Mouse (Mus musculus): Measurements from ENCODE around the gene Xaf1. TPM values are rescaled to one million over a fixed set of nuclear protein-coding genes. Genes with fewer than 3 reads are reported as not detected.

Gene Xaf1
- polyA plus RNA-seq, 1 experiment from 2014 or later: 7.3 TPM

DNA sequence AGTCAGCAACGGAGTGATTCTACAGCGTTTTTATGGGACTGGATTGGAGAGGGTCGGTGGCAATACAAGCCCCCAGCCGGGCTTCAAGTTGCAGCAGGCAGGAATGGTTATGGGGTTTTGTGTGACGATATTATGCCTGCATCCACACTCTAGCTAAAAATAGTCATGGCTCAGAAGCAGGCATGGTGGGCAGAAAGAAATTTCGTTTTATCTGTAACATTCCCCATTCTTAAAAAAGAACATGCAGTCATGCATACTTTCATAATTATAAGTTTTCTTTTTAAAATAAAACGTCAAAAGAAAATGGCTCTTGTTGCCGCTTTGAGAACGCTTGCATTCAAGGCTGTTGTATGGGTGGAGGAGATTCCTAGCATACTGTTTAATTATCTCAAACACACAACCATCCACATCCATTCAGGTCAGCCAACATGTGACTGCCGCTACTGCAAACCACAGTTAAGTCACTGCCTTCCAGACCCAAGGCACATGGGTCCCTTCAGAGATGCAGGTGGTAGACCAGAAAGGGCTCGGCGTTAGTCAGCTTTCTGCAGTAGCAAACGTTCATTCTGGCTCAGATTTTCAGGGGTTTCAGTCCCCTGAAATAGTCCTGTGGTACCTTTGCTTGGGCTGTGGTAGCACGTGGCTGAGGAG, 16.8 kb upstream of the Xaf1 start:
- WGBS: 76% methylated on average over 14 of the region's 14 CpGs
- Histone ChIP-seq H3K27me3 (no peaks in the 10 kb centered on the region), H3K27ac (no peak overlapping the region), H3K9me3 (no peaks in the 10 kb centered on the region), H3K9ac (no peak overlapping the region), H3K4me3 (no peak overlapping the region), H3K4me2 (no peak overlapping the region), H3K4me1 (no peaks in the 10 kb centered on the region), H3K36me3 (no peaks in the 10 kb centered on the region)
- no peak for ATAC-seq (ENCODE audit: borderline replicate concordance, extremely low read depth, low FRiP score, low TSS enrichment)

DNA sequence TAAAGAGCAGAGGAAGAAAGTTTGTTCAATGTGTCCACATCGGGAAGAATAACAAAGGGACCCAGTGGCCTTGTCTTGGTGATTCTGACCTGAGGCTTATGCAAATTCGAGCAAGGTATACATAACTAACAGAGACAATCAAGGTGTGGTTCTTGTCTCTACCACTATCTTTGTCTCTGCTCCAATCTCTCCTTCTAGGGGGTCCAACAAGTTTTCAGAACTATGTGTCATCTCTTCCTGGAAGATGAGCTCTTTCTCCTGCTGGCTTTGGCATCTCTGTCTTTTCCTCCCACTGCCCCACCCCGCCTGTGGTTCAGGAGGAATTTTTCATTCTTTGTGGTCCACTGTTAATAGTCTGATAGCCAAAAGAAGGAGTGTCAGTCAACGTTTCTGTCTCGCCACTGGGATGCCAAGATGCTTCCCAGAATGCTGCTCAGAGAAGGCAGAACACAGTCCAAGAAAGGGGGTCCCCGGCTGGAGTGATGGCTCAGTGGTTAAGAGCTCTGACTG, 15.4 kb upstream of the Xaf1 start:
- no peak overlapping the region for H3K4me3 ChIP-seq
- ATAC-seq (ENCODE audit: borderline replicate concordance, extremely low read depth, low FRiP score, low TSS enrichment): no peak
- H3K4me1 ChIP-seq: no peaks in the 10 kb centered on the region
- 62% methylated on average over 6 of the region's 6 CpGs for WGBS
- H3K9ac ChIP-seq: no peak overlapping the region
- no peaks in the 10 kb centered on the region for H3K36me3 ChIP-seq
- no peak overlapping the region for H3K27ac ChIP-seq
- H3K4me2 ChIP-seq: no peak overlapping the region
- no peaks in the 10 kb centered on the region for H3K9me3 ChIP-seq
- no peaks in the 10 kb centered on the region for H3K27me3 ChIP-seq

- Histone ChIP-seq H3K4me2 (no peak overlapping the region), H3K9me3 (no peaks in the 10 kb centered on the region), H3K4me1 (no peaks in the 10 kb centered on the region), H3K4me3 (no peak overlapping the region), H3K9ac (no peak overlapping the region), H3K36me3 (no peaks in the 10 kb centered on the region), H3K27ac (no peak overlapping the region), H3K27me3 (no peaks in the 10 kb centered on the region)
- 67% methylated on average over 3 of the region's 3 CpGs for WGBS
- ATAC-seq (ENCODE audit: borderline replicate concordance, extremely low read depth, low FRiP score, low TSS enrichment): no peak
Measured at GRCm38 (mm10) chr11:72286651-72287050, 14.8 kb upstream of the Xaf1 start.

DNA sequence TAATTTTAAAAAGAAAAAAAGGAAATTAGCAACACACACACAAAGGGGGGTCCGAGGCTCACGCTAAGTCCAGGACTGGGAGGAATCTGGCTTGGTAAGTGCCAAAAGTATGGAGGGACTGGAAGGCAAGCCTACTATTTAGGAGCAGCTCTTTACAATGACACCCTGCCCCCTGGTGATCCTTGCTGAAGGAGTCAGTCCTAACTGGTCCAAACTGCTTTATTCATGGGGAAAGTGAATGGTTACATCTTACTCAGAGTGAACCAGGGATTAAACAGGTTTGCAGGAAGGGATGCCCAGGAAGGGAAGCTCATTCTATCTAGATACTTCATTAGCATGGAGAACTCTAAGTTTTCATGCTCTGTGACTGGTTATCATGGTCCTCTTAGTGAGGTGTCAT, 14.3 kb upstream of the Xaf1 start:
- H3K27ac ChIP-seq: no peak overlapping the region
- 87% methylated on average over 2 of the region's 2 CpGs for WGBS
- ATAC-seq (ENCODE audit: borderline replicate concordance, extremely low read depth, low FRiP score, low TSS enrichment): no peak

GRCm38 (mm10) chr11:72287543-72287942, 13.9 kb upstream of the Xaf1 start:
- no peaks in the 10 kb centered on the region for H3K36me3 ChIP-seq
- ATAC-seq (ENCODE audit: borderline replicate concordance, extremely low read depth, low FRiP score, low TSS enrichment): no peak; the same call in 1 of the 2 replicates
- no peaks in the 10 kb centered on the region for H3K4me1 ChIP-seq
- H3K4me2 ChIP-seq: no peak overlapping the region
- H3K27ac ChIP-seq: no peak overlapping the region
- H3K27me3 ChIP-seq: no peaks in the 10 kb centered on the region
- no peak overlapping the region for H3K9ac ChIP-seq
- no peaks in the 10 kb centered on the region for H3K9me3 ChIP-seq
- H3K4me3 ChIP-seq: no peak overlapping the region
- WGBS: 82% methylated on average over 3 of the region's 3 CpGs

More for the DNA sequence above, 14.3 kb upstream of the Xaf1 start:
- no peaks in the 10 kb centered on the region for H3K27me3 ChIP-seq
- H3K36me3 ChIP-seq: no peaks in the 10 kb centered on the region
- no peak overlapping the region for H3K4me2 ChIP-seq
- no peak overlapping the region for H3K4me3 ChIP-seq
- H3K4me1 ChIP-seq: no peaks in the 10 kb centered on the region
- H3K9me3 ChIP-seq: no peaks in the 10 kb centered on the region
- no peak overlapping the region for H3K9ac ChIP-seq

DNA sequence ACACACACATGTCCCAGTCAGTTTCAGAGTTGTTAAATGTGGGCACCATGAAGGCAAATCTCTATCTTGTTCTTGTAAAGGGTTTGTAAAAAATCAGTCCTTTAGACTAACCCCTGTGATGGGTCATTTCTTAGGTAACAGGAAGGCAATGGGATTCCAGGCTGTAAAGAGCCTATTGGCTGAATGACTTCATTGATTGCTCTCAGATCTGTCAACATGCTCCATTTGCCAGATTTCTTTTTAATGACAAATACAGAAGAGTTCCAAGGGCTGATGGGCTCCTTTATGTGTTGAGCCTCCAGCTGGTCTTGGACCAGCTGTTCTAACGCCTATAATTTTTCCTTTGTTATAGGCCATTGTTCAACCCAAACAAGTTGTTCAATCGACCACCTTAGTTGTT, 8.3 kb upstream of the Xaf1 start:
- no peaks in the 10 kb centered on the region for H3K4me1 ChIP-seq
- H3K4me2 ChIP-seq: no peak overlapping the region
- no peak overlapping the region for H3K4me3 ChIP-seq
- no peak overlapping the region for H3K27ac ChIP-seq
- H3K9me3 ChIP-seq: no peaks in the 10 kb centered on the region
- 81% methylated on average over 2 of the region's 2 CpGs for WGBS
- no peak overlapping the region for H3K9ac ChIP-seq
- no peaks in the 10 kb centered on the region for H3K36me3 ChIP-seq
- no peaks in the 10 kb centered on the region for H3K27me3 ChIP-seq
- ATAC-seq (ENCODE audit: borderline replicate concordance, extremely low read depth, low FRiP score, low TSS enrichment): no peak

DNA sequence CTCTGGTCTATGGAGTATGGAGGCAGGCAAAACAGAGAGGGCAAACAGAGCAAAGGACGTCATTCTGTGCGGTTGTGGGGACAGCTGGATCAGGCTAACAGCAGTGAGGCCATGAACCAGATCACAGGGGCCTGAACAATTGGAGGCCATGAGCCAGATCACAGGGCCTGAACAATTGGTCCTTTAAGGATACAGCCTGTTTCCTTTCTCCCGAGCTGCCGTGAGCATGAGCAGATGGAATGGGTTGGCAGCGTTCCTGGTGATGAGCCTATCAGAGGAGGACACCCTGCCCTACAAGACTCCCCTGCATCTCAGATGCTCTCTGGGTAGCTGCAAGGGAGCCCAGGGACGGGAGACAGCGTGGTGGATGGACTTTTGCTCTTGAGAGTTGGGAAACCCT, 801 bp downstream of the Xaf1 start:
- no peak for ATAC-seq (ENCODE audit: borderline replicate concordance, extremely low read depth, low FRiP score, low TSS enrichment)
- Histone ChIP-seq H3K27me3 (no peaks in the 10 kb centered on the region), H3K27ac (peak overlapping the region; percentile 71; the same call in 1 of the 2 replicates), H3K4me2 (peak overlapping the region; percentile 54), H3K4me1 (peaks cover 17% of the 10 kb centered on the region), H3K36me3 (no peaks in the 10 kb centered on the region), H3K4me3 (peak overlapping the region; percentile 33; the same call in 1 of the 2 replicates), H3K9me3 (no peaks in the 10 kb centered on the region), H3K9ac (no peak overlapping the region)
- 75% methylated on average over 7 of the region's 7 CpGs for WGBS

GRCm38 (mm10) chr11:72307461-72307860, 6.0 kb downstream of the Xaf1 start:
- H3K9ac ChIP-seq: no peak overlapping the region
- no peaks in the 10 kb centered on the region for H3K36me3 ChIP-seq
- no peaks in the 10 kb centered on the region for H3K9me3 ChIP-seq
- H3K27me3 ChIP-seq: no peaks in the 10 kb centered on the region
- H3K27ac ChIP-seq: no peak overlapping the region
- ATAC-seq (ENCODE audit: borderline replicate concordance, extremely low read depth, low FRiP score, low TSS enrichment): no peak
- 0 out of 2 replicates have a peak, but pooled peaks cover 2% of the 10 kb centered on the region for H3K4me1 ChIP-seq
- H3K4me3 ChIP-seq: no peak overlapping the region
- H3K4me2 ChIP-seq: no peak overlapping the region
- WGBS: 81% methylated on average over 5 of the region's 5 CpGs

DNA sequence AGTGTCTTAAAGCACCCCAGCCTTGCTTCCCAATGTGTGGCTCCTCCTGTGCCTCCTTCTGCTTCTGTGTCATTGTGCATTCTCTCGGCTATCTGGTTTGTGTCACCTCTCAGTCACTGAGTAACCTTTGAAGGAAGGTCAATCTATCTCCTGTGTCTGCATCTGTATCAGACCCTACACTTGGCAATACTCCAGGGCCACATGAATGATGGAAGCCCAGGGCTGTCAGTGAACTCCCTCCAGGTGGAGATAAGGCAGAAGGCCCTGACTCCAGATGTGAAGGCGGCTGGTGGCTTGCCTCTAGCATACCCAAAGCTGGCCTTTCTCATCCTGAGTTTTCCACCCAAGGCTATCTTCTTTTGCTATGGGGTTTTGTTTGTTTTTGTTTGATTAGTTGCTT, 7.6 kb downstream of the Xaf1 start:
- no peaks in the 10 kb centered on the region for H3K9me3 ChIP-seq
- no peak for ATAC-seq (ENCODE audit: borderline replicate concordance, extremely low read depth, low FRiP score, low TSS enrichment)
- H3K4me3 ChIP-seq: no peak overlapping the region
- no peak overlapping the region for H3K9ac ChIP-seq
- H3K27ac ChIP-seq: no peak overlapping the region
- no peaks in the 10 kb centered on the region for H3K36me3 ChIP-seq
- WGBS: 30% methylated on average over 2 of the region's 2 CpGs
- peaks cover 8% of the 10 kb centered on the region for H3K27me3 ChIP-seq
- H3K4me1 ChIP-seq: no peaks in the 10 kb centered on the region
- no peak overlapping the region for H3K4me2 ChIP-seq

- no peaks in the 10 kb centered on the region for H3K36me3 ChIP-seq
- no peak overlapping the region for H3K9ac ChIP-seq
- H3K4me1 ChIP-seq: 0 out of 2 replicates have a peak, but pooled peaks cover 3% of the 10 kb centered on the region
- no peak overlapping the region for H3K4me3 ChIP-seq
- 69% methylated on average over 4 of the region's 4 CpGs for WGBS
- no peak overlapping the region for H3K4me2 ChIP-seq
- H3K9me3 ChIP-seq: no peaks in the 10 kb centered on the region
- H3K27ac ChIP-seq: no peak overlapping the region
- peaks cover 23% of the 10 kb centered on the region for H3K27me3 ChIP-seq
- ATAC-seq (ENCODE audit: borderline replicate concordance, extremely low read depth, low FRiP score, low TSS enrichment): no peak
Measured at GRCm38 (mm10) chr11:72310491-72310890, 9.1 kb downstream of the Xaf1 start.

- 0 out of 2 replicates have a peak, but pooled peaks cover 3% of the 10 kb centered on the region for H3K4me1 ChIP-seq
- H3K27ac ChIP-seq: no peak overlapping the region
- no peak for ATAC-seq (ENCODE audit: borderline replicate concordance, extremely low read depth, low FRiP score, low TSS enrichment)
- no peak overlapping the region for H3K4me2 ChIP-seq
- H3K27me3 ChIP-seq: peaks cover 29% of the 10 kb centered on the region
- no peak overlapping the region for H3K4me3 ChIP-seq
- no peak overlapping the region for H3K9ac ChIP-seq
- 68% methylated on average over 10 of the region's 10 CpGs for WGBS
- H3K36me3 ChIP-seq: no peaks in the 10 kb centered on the region
- no peaks in the 10 kb centered on the region for H3K9me3 ChIP-seq
Measured at GRCm38 (mm10) chr11:72311355-72312001, 10.0 kb downstream of the Xaf1 start.

- H3K9ac ChIP-seq: no peak within 1 kb of the TSS
Measured at GRCm38 (mm10) chr11:72314151-72314895, 12.9 kb downstream of the Xaf1 start, which contains the start of gene Fbxo39. Gene Fbxo39, plus strand, starts transcription at chr11:72314444.

More at GRCm38 (mm10) chr11:72314151-72314895, 12.9 kb downstream of the Xaf1 start, which contains the start of gene Fbxo39:
- H3K4me1 ChIP-seq: 0 out of 2 replicates have a peak, but pooled peaks cover 3% of the 10 kb centered on the region
- H3K4me2 ChIP-seq: peak within 1 kb of the TSS; percentile 47
- WGBS: 8% methylated on average over 41 of the region's 42 CpGs
- H3K9me3 ChIP-seq: no peaks in the 10 kb centered on the region
- peaks cover 29% of the 10 kb centered on the region for H3K27me3 ChIP-seq
- H3K36me3 ChIP-seq: no peaks in the 10 kb centered on the region
- ATAC-seq (ENCODE audit: borderline replicate concordance, extremely low read depth, low FRiP score, low TSS enrichment): no peak
- no peak within 1 kb of the TSS for H3K27ac ChIP-seq
- no peak within 1 kb of the TSS for H3K4me3 ChIP-seq
